Mouse (Mus musculus) right cerebral cortex, adult 18-20 months (tissue): ENCODE measurements around the gene Proca1.
A peak's percentile ranks its signal among the peaks of the same experiment; 100 is the strongest.

Source experiments
- DNase-seq: peaks from one replicate; pipeline ENCODE4 v3.0.0; 2022; ENCODE audit warnings: mixed read lengths

The Proca1 gene

DNA sequence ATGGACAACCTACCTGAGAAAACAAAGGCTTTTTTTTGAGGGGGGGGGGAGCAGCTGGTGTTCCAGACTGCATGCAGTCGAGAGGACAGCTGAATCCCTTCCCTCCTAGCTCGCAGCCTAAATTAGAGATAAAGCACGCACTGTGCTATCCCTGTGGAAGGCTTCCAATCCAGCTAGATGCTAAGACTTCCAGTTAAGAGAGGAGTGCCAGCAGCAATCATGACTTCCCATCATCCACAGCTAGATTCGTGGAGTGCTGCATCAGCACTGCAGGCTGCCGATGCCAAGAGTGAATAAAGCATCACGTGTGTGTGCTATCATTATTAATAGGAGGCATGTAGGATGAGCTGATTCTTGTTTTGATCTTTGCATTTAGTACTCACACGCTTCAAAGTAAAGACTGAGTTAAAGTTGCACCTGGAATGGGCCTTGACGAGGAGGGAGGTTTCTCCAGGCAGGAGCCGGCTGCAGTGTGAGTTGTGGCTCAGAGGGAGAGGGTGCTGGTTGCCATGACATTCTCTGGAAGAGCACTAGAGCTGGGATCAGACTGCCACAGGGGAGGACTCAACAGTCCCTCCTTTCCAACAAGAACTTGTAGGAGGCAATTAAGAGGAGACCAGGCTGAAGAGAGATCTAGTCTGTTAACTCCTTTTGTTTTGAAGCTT, 47.1 kb downstream of the Proca1 start:
- peak; percentile 67 for DNase-seq

DNA sequence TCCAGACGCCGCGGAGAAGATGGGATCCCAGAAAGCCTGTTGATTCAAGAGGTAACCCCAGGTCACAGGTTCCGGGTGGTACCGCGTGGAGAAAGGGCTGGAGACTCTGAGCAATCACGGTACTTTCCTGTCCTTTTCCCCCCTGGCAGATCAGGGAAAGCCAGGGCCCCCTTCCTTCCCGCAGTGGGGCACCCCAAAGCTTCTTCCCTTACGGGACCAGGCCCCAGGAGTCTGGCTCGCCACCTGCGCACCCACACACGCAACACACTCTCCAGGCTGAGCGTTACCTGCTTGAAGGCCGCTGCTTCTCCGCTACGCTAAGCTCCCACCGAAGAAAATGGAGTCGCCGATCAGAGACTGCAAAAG, 52.1 kb downstream of the Proca1 start:
- DNase-seq, result no peak

DNA sequence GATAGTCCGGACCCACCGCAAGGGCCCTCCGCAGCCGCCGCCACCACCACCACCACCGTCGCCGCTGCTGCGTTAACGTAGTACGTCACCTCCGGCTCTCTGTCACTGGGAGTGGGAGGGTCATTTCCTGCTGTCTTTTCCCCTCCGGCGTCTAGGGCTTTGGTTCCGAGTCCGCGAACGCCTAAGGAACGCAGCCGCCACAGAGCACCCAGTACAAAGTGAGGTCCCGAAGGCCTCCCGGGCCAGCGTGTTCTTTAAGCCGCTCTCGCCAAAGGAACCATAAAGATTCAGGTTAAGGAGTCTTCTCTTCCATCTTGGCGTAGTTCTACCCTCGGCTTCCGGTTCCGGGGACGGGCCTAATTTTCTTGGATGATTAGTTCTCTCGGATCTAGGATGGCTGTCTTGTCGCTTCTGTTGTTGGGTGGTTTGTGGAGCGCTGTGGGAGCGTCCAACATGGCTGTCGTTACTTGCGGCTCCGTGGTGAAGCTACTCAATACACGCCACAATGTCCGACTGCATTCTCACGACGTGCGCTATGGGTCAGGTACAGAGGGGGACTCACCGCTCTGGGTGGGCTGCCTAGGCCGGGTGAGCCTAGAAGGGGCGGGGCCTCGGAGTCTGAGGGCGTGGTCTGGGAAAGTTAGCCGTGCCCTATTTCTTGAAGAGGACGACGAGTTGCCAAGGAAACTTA, 52.6 kb downstream of the Proca1 start, which contains the start of the genes Sdf2 and Supt6:
Gene Sdf2 (plus strand): TSS at position 120 of the 691 bp plus-strand sequence.
Gene Supt6 (minus strand): TSS at position 361 of the 691 bp plus-strand sequence.
- peak; percentile 90 for DNase-seq

DNA sequence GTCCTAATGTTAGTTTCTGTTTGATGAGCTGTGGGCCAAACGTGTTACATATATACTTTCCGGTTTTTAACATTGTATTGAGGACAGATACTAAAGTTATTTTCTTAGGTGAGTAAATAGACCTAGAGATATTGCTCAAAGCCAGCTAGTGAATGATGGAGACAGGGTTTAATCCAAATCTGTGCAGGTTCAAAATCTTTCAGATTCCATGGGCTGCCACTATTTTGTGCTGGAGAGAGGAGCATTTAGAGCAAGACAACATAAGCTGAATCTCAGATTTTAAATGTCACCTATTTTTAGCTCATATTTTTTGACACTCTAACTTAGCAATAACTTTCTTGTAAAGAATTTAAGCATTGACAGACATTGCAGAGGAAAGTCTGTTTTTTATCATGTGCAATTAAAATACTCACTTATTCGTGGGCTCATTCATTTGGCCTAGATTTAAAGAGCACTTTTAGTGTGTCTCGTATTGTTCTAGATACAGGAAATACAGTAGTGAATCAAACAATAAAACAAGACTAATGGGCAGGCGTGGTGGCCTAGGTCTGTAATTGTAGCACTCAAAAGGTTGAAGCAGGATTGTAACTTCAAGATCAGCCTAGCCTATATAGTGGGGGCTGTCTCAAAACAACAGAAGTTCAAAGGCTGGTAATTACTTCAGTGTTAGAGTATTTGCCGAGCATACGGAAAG, 53.3 kb downstream of the Proca1 start:
- DNase-seq, result no peak

DNA sequence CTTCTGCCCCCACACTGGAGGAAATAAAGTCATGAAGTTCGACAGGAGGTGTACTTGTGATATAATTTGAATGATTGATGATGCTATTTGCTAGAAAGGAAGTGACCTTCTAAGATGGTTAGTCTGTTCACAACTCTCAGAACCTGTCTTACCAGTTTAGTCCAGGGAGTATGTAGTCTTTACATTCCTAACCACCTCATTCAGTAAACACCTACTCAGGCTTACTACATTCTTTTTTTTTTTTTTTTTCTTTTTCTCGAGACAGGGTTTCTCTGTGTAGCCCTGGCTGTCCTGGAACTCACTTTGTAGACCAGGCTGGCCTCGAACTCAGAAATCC, 53.8 kb downstream of the Proca1 start:
- DNase-seq, result no peak

DNA sequence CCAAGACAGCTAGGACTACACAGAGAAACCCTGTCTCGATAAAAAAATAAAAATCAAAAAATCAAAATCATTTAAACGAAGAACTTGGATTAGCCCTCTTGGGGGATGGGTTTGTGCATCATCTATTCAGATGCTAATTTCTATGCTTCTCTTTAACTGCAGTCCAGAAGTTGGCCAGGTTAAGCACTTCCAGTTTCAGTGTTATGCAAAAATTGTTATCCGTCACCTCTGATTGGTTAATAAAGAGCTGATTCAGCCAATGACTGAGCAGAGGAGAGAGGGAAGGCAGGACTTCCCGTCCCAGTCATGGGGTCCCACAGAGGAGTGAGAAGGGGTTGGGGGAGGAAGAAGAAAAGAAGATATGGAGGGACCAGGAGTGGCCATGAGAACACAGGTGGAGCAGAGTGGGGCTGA, 54.5 kb downstream of the Proca1 start:
- no peak for DNase-seq
